Mouse (Mus musculus) right cerebral cortex, adult 2 months (tissue): ENCODE results near the gene Ppat.

ENCODE experiments used
- DNase-seq, 2 experiments: peaks; one replicate each; pipeline ENCODE4 v3.0.0; 2021 to 2022; ENCODE audit warnings: low spot score in 2 of 2

Ppat gene

GRCm38 (mm10) chr5:76876106-76876758, 75.1 kb downstream of the Ppat start:
- DNase-seq, result no peak

- DNase-seq, result no peak
These were observed 81.8 kb downstream of the Ppat start for GRCm38 (mm10) chr5:76869553-76869952.

GRCm38 (mm10) chr5:76868693-76869286, 82.6 kb downstream of the Ppat start:
- DNase-seq, result no peak

GRCm38 (mm10) chr5:76866819-76867218, 84.6 kb downstream of the Ppat start:
- DNase-seq, result no peak
